Mouse (Mus musculus) skeletal muscle tissue, adult 2 months (tissue): ENCODE measurements at regions not wholly inside any gene's neighbourhood (a gene's known extent, or its start where the extent isn't known, plus 50 kb on each side); places are given as distances from the start of the nearest gene placed in this dataset.
"Not testable (repeated sequence)": the region's sequence is repeated elsewhere in the genome, so short reads cannot be mapped to it uniquely, and the experiment has no call there.

Source experiments
- DNase-seq: peaks from one replicate; pipeline ENCODE4 v3.0.0-alpha.2; 2012; ENCODE audit warnings: low read depth, low spot score

DNA sequence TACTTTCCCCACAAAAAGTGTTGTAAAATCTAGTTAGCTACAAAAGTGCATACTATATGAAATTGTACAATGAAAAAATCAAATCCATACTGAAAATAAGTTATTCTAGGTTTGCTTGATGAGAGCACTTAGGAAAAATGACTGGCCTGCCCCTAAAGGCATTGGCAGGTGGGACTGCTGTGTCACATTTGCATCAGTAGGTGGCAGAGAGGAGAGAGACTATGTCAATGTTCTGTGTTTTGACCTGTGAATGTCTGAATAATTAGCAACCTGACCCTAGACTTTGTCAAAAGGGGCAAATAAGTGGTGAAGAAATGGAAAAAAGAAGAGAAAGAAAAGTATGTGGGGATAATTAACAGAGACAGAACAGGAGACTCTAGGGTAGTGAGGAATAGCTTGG is 997.0 kb upstream of the Tacstd2 start:
- no peak for DNase-seq

DNA sequence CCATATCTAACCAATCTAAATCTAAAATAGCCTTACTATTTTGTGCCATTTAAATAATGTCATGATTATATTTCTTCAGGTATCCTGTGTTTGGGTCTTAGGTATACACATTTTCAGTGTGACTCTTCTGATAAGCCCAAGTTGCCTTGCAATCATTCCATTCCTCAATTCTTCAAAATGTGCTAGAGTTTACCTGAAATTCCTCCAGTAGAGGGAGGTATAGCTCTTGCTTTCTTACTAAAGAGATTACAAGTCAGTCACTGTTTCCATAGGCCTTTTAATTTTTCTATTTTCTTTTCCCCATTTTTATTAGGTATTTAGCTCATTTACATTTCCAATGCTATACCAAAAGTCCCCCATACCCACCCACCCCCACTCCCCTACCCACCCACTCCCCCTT is 968.3 kb upstream of the Tacstd2 start:
- no peak for DNase-seq

- DNase-seq: peak; percentile 1
These were observed 945.5 kb upstream of the Tacstd2 start for GRCm38 (mm10) chr6:68481137-68481536.

DNA sequence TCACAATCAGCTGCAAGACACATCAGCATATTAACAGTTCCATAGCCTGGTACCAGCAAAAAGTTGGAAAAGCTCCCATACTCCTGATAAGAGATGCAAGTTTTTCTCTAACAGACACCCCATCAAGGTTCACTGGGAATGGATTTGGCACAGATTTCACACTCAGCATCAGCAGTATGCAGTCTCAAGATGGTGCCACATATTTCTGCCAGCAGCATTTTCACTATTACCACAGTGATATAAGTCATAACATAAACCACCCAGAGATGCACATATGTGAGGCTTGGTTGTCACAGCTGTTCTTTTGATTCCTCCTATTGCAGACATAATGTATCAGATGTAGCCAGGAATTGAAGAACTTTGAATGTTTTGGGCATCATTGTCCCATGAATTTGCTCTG is 939.3 kb upstream of the Tacstd2 start:
- no peak for DNase-seq

GRCm38 (mm10) chr6:68453061-68453803 is 917.6 kb upstream of the Tacstd2 start:
- DNase-seq: not testable (repeated sequence)

- DNase-seq: no peak
These were observed 913.6 kb upstream of the Tacstd2 start for GRCm38 (mm10) chr6:68449042-68449832.

DNA sequence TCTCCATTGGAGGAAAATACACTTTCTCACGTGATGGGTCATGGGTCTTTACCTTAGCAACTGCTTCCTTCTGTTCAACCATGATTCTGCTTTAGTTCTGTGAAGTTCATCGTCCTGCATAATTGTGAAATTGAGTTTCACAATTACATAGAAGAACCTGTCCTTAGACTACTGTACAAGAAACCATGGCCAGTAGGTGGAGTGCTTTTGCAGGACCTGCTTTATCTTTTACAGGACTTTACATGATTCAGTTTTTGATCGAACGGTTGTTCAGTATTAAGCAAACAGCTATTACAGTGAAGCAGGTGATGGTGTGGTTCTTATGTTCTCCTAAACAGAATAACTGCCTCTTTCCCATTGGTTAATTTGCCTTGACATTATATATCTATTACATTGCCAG is 910.2 kb upstream of the Tacstd2 start:
- no peak for DNase-seq

DNA sequence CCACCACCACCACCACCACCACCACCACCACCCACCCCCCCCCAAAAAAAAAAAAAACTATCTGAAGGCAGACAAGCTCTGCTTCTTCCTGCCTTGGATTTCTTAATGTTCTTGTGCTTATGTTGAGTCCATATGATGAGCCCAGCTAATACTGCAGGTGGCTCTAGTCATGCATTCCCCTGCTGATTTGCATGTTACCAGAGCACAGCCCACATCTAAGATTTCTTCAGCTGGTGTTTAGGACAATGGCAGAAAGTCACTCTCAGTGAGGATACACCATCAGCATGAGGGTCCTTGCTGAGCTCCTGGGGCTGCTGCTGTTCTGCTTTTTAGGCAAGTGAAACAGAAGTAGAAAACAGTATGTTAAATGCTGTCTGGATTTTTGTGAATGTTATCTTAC is 901.6 kb upstream of the Tacstd2 start:
- peak; percentile 7 for DNase-seq
